Mouse (Mus musculus): ENCODE data around the gene Ankrd35.

GRCm38 (mm10) chr3:96683496-96683895 lies 13.6 kb downstream of the Ankrd35 start:
- no peak for TF ChIP-seq POLR2A (IDR thresholded peaks at IDR 0.05; ENCODE audit: borderline replicate concordance, extremely low read depth, low read depth, low read length)
- no peak for TF ChIP-seq CTCF (IDR thresholded peaks at IDR 0.05; ENCODE audit: insufficient read depth, low read length)
